Mouse (Mus musculus) skeletal muscle tissue, postnatal 0 days (tissue): ENCODE results near the gene Gja4. TPM values are rescaled to one million over a fixed set of nuclear protein-coding genes. Genes with fewer than 3 reads are reported as not detected.

ENCODE experiments used
- polyA plus RNA-seq: library from polyadenylated mRNA; unstranded; fragments of >200 nt; fragmentation: Nextera tagmentation; extraction: Ambion mirVana; gene quantifications from 2 replicates; pipeline ENCODE4 v1.2.1, GENCODE M21; 2015

Gja4 gene
- polyA plus RNA-seq, result 17.9 and 21.2 TPM in 2 replicates

DNA sequence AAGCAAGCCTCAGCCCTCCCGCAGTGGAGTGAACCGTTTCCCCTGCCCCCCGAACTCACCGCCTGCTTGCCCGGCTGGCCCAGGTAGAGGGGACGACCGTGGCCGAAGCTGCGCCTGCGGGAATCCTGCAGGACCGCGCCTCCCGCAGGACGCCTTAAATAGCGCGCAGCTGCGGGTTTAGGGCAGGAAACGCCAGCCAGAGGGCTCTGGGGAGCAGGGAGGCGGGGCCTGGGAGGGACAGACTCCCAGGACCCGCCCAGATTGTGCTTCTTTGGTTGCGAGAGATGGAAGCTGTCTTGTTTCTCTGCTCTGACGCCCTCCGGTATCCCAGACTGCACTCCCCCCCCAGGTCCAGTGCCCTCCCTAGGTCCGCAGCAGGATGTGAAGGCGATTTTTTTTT is at the start of gene Gja4:
Gja4 (minus strand) TSS at position 179 of the 400 bp plus-strand sequence.

DNA sequence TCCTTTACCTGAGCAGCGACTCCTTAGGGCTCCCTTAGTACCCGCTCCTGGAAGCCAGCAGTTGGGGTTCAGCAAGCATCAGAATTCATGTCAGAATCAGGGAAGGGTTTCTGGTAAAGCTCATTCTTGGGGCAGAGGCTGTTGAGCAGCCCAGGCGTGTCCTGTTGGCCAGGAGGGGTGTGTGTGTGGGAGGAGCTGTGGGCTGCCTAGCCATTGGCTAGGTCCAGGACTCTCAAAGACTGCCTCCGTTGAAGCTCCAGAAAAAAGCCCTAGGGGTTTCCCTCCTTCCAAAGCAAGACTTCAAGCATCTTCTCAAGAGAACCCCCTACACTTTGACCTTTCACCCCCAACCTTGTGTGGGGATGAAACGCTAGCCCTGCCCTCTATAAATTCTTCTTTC is 44.2 kb upstream of the Gja4 start, which contains the start of gene Gjb5:
Gjb5 (minus strand) TSS at position 164 of the 400 bp plus-strand sequence.

DNA sequence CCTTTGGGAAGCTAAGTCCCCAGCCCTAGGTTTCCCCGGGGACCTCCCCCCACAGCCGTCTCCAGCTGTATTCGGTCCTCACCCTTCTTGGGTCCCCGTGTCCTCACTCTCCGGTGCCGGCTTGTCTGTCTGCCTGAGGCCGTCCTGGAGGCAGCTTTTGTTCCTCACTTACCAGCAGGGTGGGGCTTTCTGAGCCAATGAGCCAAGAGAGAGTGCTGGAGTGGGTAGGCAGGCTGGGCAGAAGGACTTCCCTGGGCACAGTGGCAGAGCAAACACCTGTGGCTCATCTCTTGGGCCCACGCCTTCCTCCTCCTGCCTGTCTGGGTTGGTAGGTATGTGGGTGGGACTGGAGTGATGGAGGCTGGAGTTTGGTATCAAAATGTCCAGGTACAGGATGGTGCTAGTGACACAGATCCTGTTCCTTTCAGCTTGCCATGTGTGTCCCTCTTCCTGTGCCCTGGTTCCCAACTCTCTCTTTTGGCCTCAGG is 40.2 kb upstream of the Gja4 start, which contains the start of gene Gjb4:
Gjb4 (minus strand) TSS at position 131 of the 488 bp plus-strand sequence.

DNA sequence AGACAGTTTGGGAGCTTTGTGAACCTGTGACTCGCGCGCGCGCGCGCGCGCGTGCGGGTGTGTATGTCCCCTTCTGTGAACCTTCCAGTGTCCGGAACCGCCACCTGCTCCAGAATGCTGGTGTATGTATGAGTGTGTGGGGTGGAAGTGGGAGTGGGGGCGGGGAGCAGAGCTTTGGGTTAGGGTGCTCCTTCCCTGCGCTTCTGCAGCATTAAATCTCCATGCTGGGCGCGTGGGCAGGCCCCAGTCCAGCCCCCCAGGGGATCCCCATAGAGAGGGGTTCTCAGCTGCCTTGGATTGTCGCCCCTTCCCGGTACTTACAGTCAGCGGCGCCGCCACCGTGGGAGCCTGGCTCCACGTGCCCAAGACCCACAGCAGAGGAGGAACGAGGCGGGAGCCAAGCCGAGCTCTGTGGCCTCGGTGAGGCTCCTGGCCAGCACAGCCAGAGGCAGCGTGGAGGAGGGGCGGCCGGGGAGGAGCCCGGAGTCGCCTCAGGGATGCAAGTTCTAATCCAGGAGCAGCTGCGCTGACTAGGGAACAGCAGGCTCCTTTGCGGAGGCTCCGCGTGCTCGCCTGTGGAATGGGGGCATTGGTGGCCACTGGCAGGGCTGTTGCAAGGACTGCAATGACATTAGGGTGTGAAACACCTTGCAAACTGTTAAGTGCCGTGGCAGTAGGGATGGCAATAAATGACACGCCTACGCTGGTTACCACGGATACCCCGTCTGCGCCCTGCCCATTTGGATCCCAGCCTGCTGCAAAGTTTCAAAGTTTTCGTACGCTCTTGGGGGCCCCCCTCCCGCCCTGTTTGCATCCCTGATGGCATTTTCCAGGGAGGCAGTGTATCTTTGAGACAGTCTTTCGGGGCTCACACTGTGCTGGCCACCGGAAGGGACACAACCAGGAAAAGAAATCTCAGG is 16.6 kb upstream of the Gja4 start, which contains the start of gene Gjb3:
Gjb3 (minus strand) TSS at position 664 of the 920 bp plus-strand sequence.

Other genes with a start within 250 kb of the Gja4 start
- gene Zmym6, start 236.7 kb downstream of the Gja4 start, polyA plus RNA-seq, result 6.1 and 8.1 TPM in 2 replicates
- 5.4 and 8.1 TPM in 2 replicates for gene Tmem35b, start 190.3 kb downstream of the Gja4 start, polyA plus RNA-seq
- gene Dlgap3, start 144.8 kb downstream of the Gja4 start, polyA plus RNA-seq, result 0.29 and 0.40 TPM in 2 replicates
- gene Smim12, start 70.3 kb downstream of the Gja4 start, polyA plus RNA-seq, result 57.3 and 57.8 TPM in 2 replicates
- 1.5 TPM in 1 of 2 replicates, not detected in the other for gene Gjb3, start 16.8 kb upstream of the Gja4 start, polyA plus RNA-seq
- gene Gjb4, start 40.0 kb upstream of the Gja4 start, polyA plus RNA-seq, result 1.1 TPM in 1 of 2 replicates, not detected in the other
- gene Gjb5, start 44.1 kb upstream of the Gja4 start, polyA plus RNA-seq, result 1.2 and 1.9 TPM in 2 replicates